Mouse (Mus musculus) liver, postnatal 0 days (tissue): ENCODE measurements around the gene Mov10.

ENCODE experiments used
- CTCF ChIP-seq: sonication (generic); IDR thresholded peaks from 2 replicates; pipeline ENCODE4 v1.5.1; 2016; ENCODE audit warnings: antibody characterized with exemption, low read depth
- EP300 ChIP-seq: IDR thresholded peaks from 2 replicates; pipeline ENCODE4 v1.6.1; 2016; ENCODE audit warnings: antibody characterized with exemption, low read depth, mild to moderate bottlenecking

DNA sequence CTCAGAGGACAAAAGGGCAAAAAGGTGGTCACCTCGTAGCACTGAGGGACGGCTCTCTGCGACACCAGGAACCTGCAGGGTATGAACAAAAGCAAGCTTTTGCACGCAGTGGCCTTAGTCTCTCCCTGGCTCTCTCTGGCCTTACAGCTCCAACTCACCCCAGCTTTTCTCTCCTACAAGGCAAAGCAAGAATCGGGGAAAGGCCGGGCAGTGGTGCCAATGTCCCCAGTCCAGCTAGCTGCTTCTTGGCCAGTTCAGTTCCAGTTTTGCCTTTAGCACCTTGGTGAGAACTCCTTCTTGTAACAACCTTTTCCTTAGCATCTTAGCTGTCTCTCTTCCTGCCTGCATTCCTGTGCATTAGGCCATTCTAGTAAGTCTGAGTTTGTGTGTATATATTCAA lies 16.9 kb downstream of the Mov10 start:
- TF ChIP-seq CTCF (no peak), EP300 (no peak)
